Mouse (Mus musculus) lung, adult 2 months (tissue): ENCODE results near the gene Txk.

Experiments
- CTCF ChIP-seq: fragments of 200-500 bp; IDR thresholded peaks from 2 replicates; pipeline ENCODE4 v1.5.1; 2011; ENCODE audit warnings: mild to moderate bottlenecking, low read length, control low read depth; ENCODE audit not compliant: insufficient read depth
- POLR2A ChIP-seq: fragments of 200-500 bp; IDR thresholded peaks from 2 replicates; pipeline ENCODE4 v1.6.1; 2011; ENCODE audit warnings: low read depth, mild to moderate bottlenecking, control low read depth, low read length, borderline replicate concordance; ENCODE audit errors: extremely low read depth

- TF ChIP-seq CTCF (no peak), POLR2A (no peak)
Measured at GRCm38 (mm10) chr5:72661051-72661781, 91.4 kb downstream of the Txk start.
